Mouse (Mus musculus): ENCODE data around the gene Plekhj1. TPM values are rescaled to one million over a fixed set of nuclear protein-coding genes. Genes with fewer than 3 reads are reported as not detected.

Gene Plekhj1
- polyA plus RNA-seq, 1 experiment: 39.3 TPM

DNA sequence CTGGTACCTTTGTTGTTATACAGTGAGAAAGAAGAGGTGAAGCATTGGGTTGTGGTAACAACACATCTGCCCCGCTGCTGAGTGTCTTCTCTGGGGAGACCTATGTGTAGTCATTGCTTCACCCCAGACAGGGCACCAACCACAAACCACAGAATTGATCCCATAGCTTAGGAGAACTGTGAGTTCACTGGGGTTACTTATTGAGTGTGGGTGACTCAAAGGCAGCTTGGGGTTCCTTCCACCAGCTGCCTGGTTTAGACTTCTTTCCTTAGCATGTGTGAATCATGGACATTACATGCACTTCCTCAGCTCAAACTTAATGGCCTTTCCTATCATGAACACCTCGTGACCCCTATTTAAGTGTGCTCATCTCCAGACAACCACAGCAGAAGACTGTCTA is 34.9 kb downstream of the Plekhj1 start:
- 89% methylated on average over 2 of the region's 2 CpGs for WGBS
- H3K36me3 ChIP-seq (ENCODE audit: control insufficient read depth, insufficient read depth, low read length): no peaks in the 10 kb centered on the region; the same call in 1 of the 2 replicates
- TF ChIP-seq POLR2A (IDR thresholded peaks at IDR 0.05; ENCODE audit: low read depth, low read length): no peak
- no peak for TF ChIP-seq CTCF (conservative IDR thresholded peaks at IDR 0.05; ENCODE audit: insufficient read depth, insufficient read length, low read depth, low read length)
- DNase-seq: no peak
- peaks cover 15% of the 10 kb centered on the region for H3K4me1 ChIP-seq (ENCODE audit: control insufficient read depth, insufficient read depth, low read length)
- H3K27ac ChIP-seq (ENCODE audit: insufficient read depth, low read depth, low read length): no peak overlapping the region
- H3K4me3 ChIP-seq (ENCODE audit: insufficient read depth, low read depth, low read length): no peak overlapping the region
- no peaks in the 10 kb centered on the region for H3K27me3 ChIP-seq (replicated peaks; ENCODE audit: control insufficient read depth, insufficient read depth, low read length)

- H3K27ac ChIP-seq (ENCODE audit: insufficient read depth, low read depth, low read length): no peak overlapping the region
Observed at GRCm38 (mm10) chr10:80761821-80762220, 36.6 kb downstream of the Plekhj1 start.

GRCm38 (mm10) chr10:80760596-80761524 is 37.6 kb downstream of the Plekhj1 start:
- no peaks in the 10 kb centered on the region for H3K36me3 ChIP-seq (ENCODE audit: control insufficient read depth, insufficient read depth, low read length)
- DNase-seq: peak; percentile 66
- H3K27me3 ChIP-seq (replicated peaks; ENCODE audit: control insufficient read depth, insufficient read depth, low read length): no peaks in the 10 kb centered on the region
- H3K4me3 ChIP-seq (ENCODE audit: insufficient read depth, low read depth, low read length): no peak overlapping the region
- peaks cover 40% of the 10 kb centered on the region for H3K4me1 ChIP-seq (ENCODE audit: control insufficient read depth, insufficient read depth, low read length)
- H3K27ac ChIP-seq (ENCODE audit: insufficient read depth, low read depth, low read length): no peak overlapping the region
- no peak for TF ChIP-seq POLR2A (IDR thresholded peaks at IDR 0.05; ENCODE audit: low read depth, low read length)
- TF ChIP-seq CTCF (conservative IDR thresholded peaks at IDR 0.05; ENCODE audit: insufficient read depth, insufficient read length, low read depth, low read length): no peak
- 63% methylated on average over 4 of the region's 4 CpGs for WGBS

More at GRCm38 (mm10) chr10:80761821-80762220, 36.6 kb downstream of the Plekhj1 start:
- no peaks in the 10 kb centered on the region for H3K27me3 ChIP-seq (replicated peaks; ENCODE audit: control insufficient read depth, insufficient read depth, low read length)
- TF ChIP-seq CTCF (conservative IDR thresholded peaks at IDR 0.05; ENCODE audit: insufficient read depth, insufficient read length, low read depth, low read length): no peak
- no peak for TF ChIP-seq POLR2A (IDR thresholded peaks at IDR 0.05; ENCODE audit: low read depth, low read length)
- DNase-seq: no peak
- H3K36me3 ChIP-seq (ENCODE audit: control insufficient read depth, insufficient read depth, low read length): no peaks in the 10 kb centered on the region; the same call in 1 of the 2 replicates
- 36% methylated on average over 3 of the region's 3 CpGs for WGBS
- no peak overlapping the region for H3K4me3 ChIP-seq (ENCODE audit: insufficient read depth, low read depth, low read length)
- H3K4me1 ChIP-seq (ENCODE audit: control insufficient read depth, insufficient read depth, low read length): peaks cover 31% of the 10 kb centered on the region

- Histone ChIP-seq H3K36me3 (ENCODE audit: control insufficient read depth, insufficient read depth, low read length) (no peaks in the 10 kb centered on the region), H3K4me1 (ENCODE audit: control insufficient read depth, insufficient read depth, low read length) (peaks cover 41% of the 10 kb centered on the region), H3K27ac (ENCODE audit: insufficient read depth, low read depth, low read length) (no peak overlapping the region), H3K4me3 (ENCODE audit: insufficient read depth, low read depth, low read length) (no peak overlapping the region), H3K27me3 (replicated peaks; ENCODE audit: control insufficient read depth, insufficient read depth, low read length) (no peaks in the 10 kb centered on the region)
- WGBS: 37% methylated on average over 7 of the region's 7 CpGs
- peak; percentile 18 for DNase-seq
- TF ChIP-seq POLR2A (IDR thresholded peaks at IDR 0.05; ENCODE audit: low read depth, low read length) (no peak), CTCF (conservative IDR thresholded peaks at IDR 0.05; ENCODE audit: insufficient read depth, insufficient read length, low read depth, low read length) (no peak)
Observed at GRCm38 (mm10) chr10:80758651-80759050, 39.8 kb downstream of the Plekhj1 start.

GRCm38 (mm10) chr10:80757717-80758116 is 40.7 kb downstream of the Plekhj1 start:
- peak; percentile 92 for DNase-seq
- Histone ChIP-seq H3K27ac (ENCODE audit: insufficient read depth, low read depth, low read length) (no peak overlapping the region), H3K4me3 (ENCODE audit: insufficient read depth, low read depth, low read length) (no peak overlapping the region), H3K4me1 (ENCODE audit: control insufficient read depth, insufficient read depth, low read length) (peaks cover 42% of the 10 kb centered on the region), H3K27me3 (replicated peaks; ENCODE audit: control insufficient read depth, insufficient read depth, low read length) (no peaks in the 10 kb centered on the region), H3K36me3 (ENCODE audit: control insufficient read depth, insufficient read depth, low read length) (no peaks in the 10 kb centered on the region)
- 18% methylated on average over 5 of the region's 5 CpGs for WGBS
- no peak for TF ChIP-seq POLR2A (IDR thresholded peaks at IDR 0.05; ENCODE audit: low read depth, low read length)
- peak; percentile 80 for TF ChIP-seq CTCF (conservative IDR thresholded peaks at IDR 0.05; ENCODE audit: insufficient read depth, insufficient read length, low read depth, low read length)

GRCm38 (mm10) chr10:80756967-80757366 is 41.5 kb downstream of the Plekhj1 start:
- H3K36me3 ChIP-seq (ENCODE audit: control insufficient read depth, insufficient read depth, low read length): no peaks in the 10 kb centered on the region
- peaks cover 47% of the 10 kb centered on the region for H3K4me1 ChIP-seq (ENCODE audit: control insufficient read depth, insufficient read depth, low read length)
- 0 out of 2 replicates have a peak overlapping the region, but pooled peaks have one; percentile 5 for H3K4me3 ChIP-seq (ENCODE audit: insufficient read depth, low read depth, low read length)
- 37% methylated on average over 4 of the region's 4 CpGs for WGBS
- TF ChIP-seq CTCF (conservative IDR thresholded peaks at IDR 0.05; ENCODE audit: insufficient read depth, insufficient read length, low read depth, low read length): no peak
- no peak for TF ChIP-seq POLR2A (IDR thresholded peaks at IDR 0.05; ENCODE audit: low read depth, low read length)
- H3K27me3 ChIP-seq (replicated peaks; ENCODE audit: control insufficient read depth, insufficient read depth, low read length): no peaks in the 10 kb centered on the region
- H3K27ac ChIP-seq (ENCODE audit: insufficient read depth, low read depth, low read length): peak overlapping the region; percentile 24; the same call in 1 of the 2 replicates
- DNase-seq: no peak

- TF ChIP-seq CTCF (conservative IDR thresholded peaks at IDR 0.05; ENCODE audit: insufficient read depth, insufficient read length, low read depth, low read length) (no peak), POLR2A (IDR thresholded peaks at IDR 0.05; ENCODE audit: low read depth, low read length) (no peak)
- 41% methylated on average over 2 of the region's 2 CpGs for WGBS
- Histone ChIP-seq H3K4me1 (ENCODE audit: control insufficient read depth, insufficient read depth, low read length) (peaks cover 47% of the 10 kb centered on the region), H3K27ac (ENCODE audit: insufficient read depth, low read depth, low read length) (peak overlapping the region; percentile 24), H3K27me3 (replicated peaks; ENCODE audit: control insufficient read depth, insufficient read depth, low read length) (no peaks in the 10 kb centered on the region), H3K36me3 (ENCODE audit: control insufficient read depth, insufficient read depth, low read length) (no peaks in the 10 kb centered on the region), H3K4me3 (ENCODE audit: insufficient read depth, low read depth, low read length) (peak overlapping the region; percentile 84)
- DNase-seq: no peak
Observed at GRCm38 (mm10) chr10:80756509-80756908, 41.9 kb downstream of the Plekhj1 start.
